Mouse (Mus musculus): ENCODE data around the gene Tox2. TPM values are rescaled to one million over a fixed set of nuclear protein-coding genes. Genes with fewer than 3 reads are reported as not detected.

The Tox2 gene
- polyA plus RNA-seq, 1 experiment from 2014 or later, result 2.0 TPM

GRCm38 (mm10) chr2:163213085-163213484 is 10.2 kb downstream of the Tox2 start:
- 54% methylated on average over 3 of the region's 3 CpGs for WGBS
- ATAC-seq (replicated peaks; ENCODE audit: low FRiP score), result no peak
- no peak for DNase-seq (ENCODE audit: low spot score)
- H3K9me3 ChIP-seq (ENCODE audit: control insufficient read depth, low read length), result no peaks in the 10 kb centered on the region
- H3K36me3 ChIP-seq (ENCODE audit: control insufficient read depth, insufficient read depth, low read length), result no peaks in the 10 kb centered on the region
- no peaks in the 10 kb centered on the region; the same call in 1 of the 2 replicates for H3K27me3 ChIP-seq (replicated peaks; ENCODE audit: control insufficient read depth, insufficient read depth, low read length)
- no peak overlapping the region for H3K9ac ChIP-seq (ENCODE audit: low read depth, low read length)
- no peak overlapping the region for H3K4me2 ChIP-seq
- H3K4me3 ChIP-seq (ENCODE audit: low read depth, low read length), result no peak overlapping the region
- no peaks in the 10 kb centered on the region for H3K4me1 ChIP-seq (replicated peaks; ENCODE audit: control insufficient read depth, insufficient read depth, low read length)
- H3K27ac ChIP-seq (ENCODE audit: low read depth, low read length), result no peak overlapping the region

DNA sequence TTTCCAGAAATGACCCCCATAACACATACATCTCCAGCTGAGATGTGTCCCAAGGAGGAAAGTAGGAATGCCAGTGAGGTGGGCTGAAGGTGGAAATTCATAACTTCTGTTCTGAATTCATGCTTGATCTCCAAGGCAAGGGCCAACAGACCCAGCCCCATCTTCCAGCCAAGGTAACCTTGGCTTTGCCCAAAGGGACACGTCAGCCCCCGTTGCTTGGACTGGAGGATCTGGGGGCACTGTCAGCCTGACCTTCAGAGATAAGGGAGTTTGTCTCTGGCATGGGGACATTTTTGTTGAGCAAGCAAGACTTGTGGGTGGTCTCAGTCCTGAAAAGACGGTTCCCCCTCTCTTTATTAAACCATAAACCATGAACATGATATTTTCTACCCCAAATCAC is 15.2 kb downstream of the Tox2 start:
- DNase-seq (ENCODE audit: low spot score), result no peak
- no peak for ATAC-seq (replicated peaks; ENCODE audit: low FRiP score)
- no peak overlapping the region for H3K9ac ChIP-seq (ENCODE audit: low read depth, low read length)
- WGBS, result 42% methylated on average over 3 of the region's 3 CpGs
- H3K9me3 ChIP-seq (ENCODE audit: control insufficient read depth, low read length), result no peaks in the 10 kb centered on the region
- no peaks in the 10 kb centered on the region for H3K36me3 ChIP-seq (ENCODE audit: control insufficient read depth, insufficient read depth, low read length)
- peaks cover 2% of the 10 kb centered on the region; the same call in 1 of the 2 replicates for H3K27me3 ChIP-seq (replicated peaks; ENCODE audit: control insufficient read depth, insufficient read depth, low read length)
- no peak overlapping the region for H3K4me3 ChIP-seq (ENCODE audit: low read depth, low read length)
- H3K4me2 ChIP-seq, result no peak overlapping the region
- no peaks in the 10 kb centered on the region for H3K4me1 ChIP-seq (replicated peaks; ENCODE audit: control insufficient read depth, insufficient read depth, low read length)
- no peak overlapping the region for H3K27ac ChIP-seq (ENCODE audit: low read depth, low read length)

DNA sequence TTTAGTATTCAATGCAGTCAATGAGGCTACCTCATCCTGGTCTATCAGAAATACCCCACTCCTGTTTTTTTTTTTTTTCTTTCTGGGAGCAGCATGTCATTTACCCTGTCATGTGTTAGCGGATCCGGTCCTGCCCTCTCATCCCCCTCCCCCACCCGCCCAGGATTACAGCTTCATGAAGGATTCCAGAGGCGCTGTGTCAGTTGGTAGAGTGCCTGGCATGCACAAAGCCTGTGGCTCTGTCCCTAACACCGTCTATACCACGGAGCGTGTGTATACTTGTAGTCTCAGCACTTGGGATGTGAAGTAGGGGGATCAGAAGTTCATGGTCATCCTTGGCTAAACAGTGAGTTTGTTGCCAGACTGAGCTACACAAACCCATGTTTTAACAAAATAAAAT is 15.6 kb downstream of the Tox2 start:
- H3K36me3 ChIP-seq (ENCODE audit: control insufficient read depth, insufficient read depth, low read length), result no peaks in the 10 kb centered on the region
- H3K4me2 ChIP-seq, result no peak overlapping the region
- no peak for ATAC-seq (replicated peaks; ENCODE audit: low FRiP score)
- no peak for DNase-seq (ENCODE audit: low spot score)
- peaks cover 2% of the 10 kb centered on the region; the same call in 1 of the 2 replicates for H3K27me3 ChIP-seq (replicated peaks; ENCODE audit: control insufficient read depth, insufficient read depth, low read length)
- WGBS, result 67% methylated on average over 7 of the region's 7 CpGs
- H3K4me1 ChIP-seq (replicated peaks; ENCODE audit: control insufficient read depth, insufficient read depth, low read length), result no peaks in the 10 kb centered on the region
- H3K9me3 ChIP-seq (ENCODE audit: control insufficient read depth, low read length), result no peaks in the 10 kb centered on the region
- H3K9ac ChIP-seq (ENCODE audit: low read depth, low read length), result no peak overlapping the region
- H3K4me3 ChIP-seq (ENCODE audit: low read depth, low read length), result no peak overlapping the region
- H3K27ac ChIP-seq (ENCODE audit: low read depth, low read length), result no peak overlapping the region

GRCm38 (mm10) chr2:163219447-163219846 is 16.5 kb downstream of the Tox2 start:
- WGBS, result 76% methylated on average over 5 of the region's 5 CpGs
- H3K9ac ChIP-seq (ENCODE audit: low read depth, low read length), result no peak overlapping the region
- no peak overlapping the region for H3K4me3 ChIP-seq (ENCODE audit: low read depth, low read length)
- no peaks in the 10 kb centered on the region for H3K9me3 ChIP-seq (ENCODE audit: control insufficient read depth, low read length)
- H3K27me3 ChIP-seq (replicated peaks; ENCODE audit: control insufficient read depth, insufficient read depth, low read length), result peaks cover 2% of the 10 kb centered on the region; the same call in 1 of the 2 replicates
- no peaks in the 10 kb centered on the region for H3K36me3 ChIP-seq (ENCODE audit: control insufficient read depth, insufficient read depth, low read length)
- ATAC-seq (replicated peaks; ENCODE audit: low FRiP score) (no peak), DNase-seq (ENCODE audit: low spot score) (no peak)
- H3K27ac ChIP-seq (ENCODE audit: low read depth, low read length), result no peak overlapping the region
- H3K4me1 ChIP-seq (replicated peaks; ENCODE audit: control insufficient read depth, insufficient read depth, low read length), result no peaks in the 10 kb centered on the region
- H3K4me2 ChIP-seq, result no peak overlapping the region

GRCm38 (mm10) chr2:163220706-163221105 is 17.8 kb downstream of the Tox2 start:
- 87% methylated on average over 11 of the region's 11 CpGs for WGBS
- no peak overlapping the region for H3K9ac ChIP-seq (ENCODE audit: low read depth, low read length)
- DNase-seq (ENCODE audit: low spot score), result no peak
- no peak overlapping the region for H3K4me3 ChIP-seq (ENCODE audit: low read depth, low read length)
- no peaks in the 10 kb centered on the region for H3K36me3 ChIP-seq (ENCODE audit: control insufficient read depth, insufficient read depth, low read length)
- no peak for ATAC-seq (replicated peaks; ENCODE audit: low FRiP score)
- H3K27me3 ChIP-seq (replicated peaks; ENCODE audit: control insufficient read depth, insufficient read depth, low read length), result 0 out of 2 replicates have a peak, but pooled peaks cover 2% of the 10 kb centered on the region
- H3K4me2 ChIP-seq, result no peak overlapping the region
- no peaks in the 10 kb centered on the region for H3K9me3 ChIP-seq (ENCODE audit: control insufficient read depth, low read length)
- H3K27ac ChIP-seq (ENCODE audit: low read depth, low read length), result no peak overlapping the region
- H3K4me1 ChIP-seq (replicated peaks; ENCODE audit: control insufficient read depth, insufficient read depth, low read length), result no peaks in the 10 kb centered on the region

DNA sequence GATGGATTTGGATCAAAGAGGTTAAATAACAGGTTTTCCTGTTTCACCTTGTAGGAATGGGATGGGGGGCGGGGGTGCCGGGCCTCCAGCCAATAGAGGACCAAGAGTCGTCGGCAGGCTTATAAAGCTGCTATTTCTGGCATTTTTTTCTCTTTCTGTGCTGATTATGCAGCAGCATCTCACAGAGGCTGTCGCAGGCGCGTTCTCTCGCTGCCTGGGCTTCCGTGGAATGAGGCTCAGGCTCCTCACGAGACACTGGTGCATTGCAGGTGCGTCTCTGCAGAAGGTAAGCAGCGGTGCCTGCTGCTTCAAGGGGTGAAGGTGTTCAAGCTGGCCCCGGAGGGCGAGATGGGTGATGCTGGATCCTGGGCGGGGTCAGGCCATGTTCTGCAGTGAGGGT is 22.4 kb downstream of the Tox2 start:
- Histone ChIP-seq H3K4me2 (no peak overlapping the region), H3K36me3 (ENCODE audit: control insufficient read depth, insufficient read depth, low read length) (no peaks in the 10 kb centered on the region), H3K4me1 (replicated peaks; ENCODE audit: control insufficient read depth, insufficient read depth, low read length) (0 out of 2 replicates have a peak, but pooled peaks cover 3% of the 10 kb centered on the region), H3K27me3 (replicated peaks; ENCODE audit: control insufficient read depth, insufficient read depth, low read length) (0 out of 2 replicates have a peak, but pooled peaks cover 5% of the 10 kb centered on the region), H3K27ac (ENCODE audit: low read depth, low read length) (no peak overlapping the region), H3K9me3 (ENCODE audit: control insufficient read depth, low read length) (no peaks in the 10 kb centered on the region), H3K4me3 (ENCODE audit: low read depth, low read length) (no peak overlapping the region), H3K9ac (ENCODE audit: low read depth, low read length) (no peak overlapping the region)
- ATAC-seq (replicated peaks; ENCODE audit: low FRiP score) (no peak), DNase-seq (ENCODE audit: low spot score) (no peak)
- WGBS, result 80% methylated on average over 15 of the region's 15 CpGs

DNA sequence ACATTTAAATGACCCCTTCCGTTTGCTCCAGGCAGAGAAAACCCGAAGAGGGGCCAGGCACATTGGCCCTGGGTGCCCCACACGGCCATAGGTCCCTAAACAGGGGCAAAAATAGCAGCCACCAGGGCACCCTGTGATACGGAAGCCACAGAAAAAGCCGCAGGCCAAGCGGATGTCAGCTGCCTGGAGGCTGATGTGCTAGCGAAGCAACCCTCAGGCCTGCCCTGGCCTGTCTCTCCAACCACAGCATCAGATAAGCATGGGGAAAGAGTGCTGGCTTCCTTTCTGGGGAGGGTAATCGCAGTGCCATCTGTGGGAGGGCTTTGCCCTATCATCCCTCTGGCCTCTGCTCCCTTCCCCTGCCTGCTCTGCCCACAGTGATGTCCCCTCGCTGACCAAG is 26.1 kb downstream of the Tox2 start:
- H3K36me3 ChIP-seq (ENCODE audit: control insufficient read depth, insufficient read depth, low read length), result no peaks in the 10 kb centered on the region
- no peak overlapping the region for H3K9ac ChIP-seq (ENCODE audit: low read depth, low read length)
- DNase-seq (ENCODE audit: low spot score) (peak; percentile 52), ATAC-seq (replicated peaks; ENCODE audit: low FRiP score) (peak; percentile 78)
- WGBS, result 32% methylated on average over 9 of the region's 9 CpGs
- H3K4me2 ChIP-seq, result no peak overlapping the region
- H3K9me3 ChIP-seq (ENCODE audit: control insufficient read depth, low read length), result no peaks in the 10 kb centered on the region
- no peak overlapping the region for H3K4me3 ChIP-seq (ENCODE audit: low read depth, low read length)
- peaks cover 6% of the 10 kb centered on the region; the same call in 1 of the 2 replicates for H3K4me1 ChIP-seq (replicated peaks; ENCODE audit: control insufficient read depth, insufficient read depth, low read length)
- no peak overlapping the region for H3K27ac ChIP-seq (ENCODE audit: low read depth, low read length)
- peaks cover 8% of the 10 kb centered on the region for H3K27me3 ChIP-seq (replicated peaks; ENCODE audit: control insufficient read depth, insufficient read depth, low read length)

DNA sequence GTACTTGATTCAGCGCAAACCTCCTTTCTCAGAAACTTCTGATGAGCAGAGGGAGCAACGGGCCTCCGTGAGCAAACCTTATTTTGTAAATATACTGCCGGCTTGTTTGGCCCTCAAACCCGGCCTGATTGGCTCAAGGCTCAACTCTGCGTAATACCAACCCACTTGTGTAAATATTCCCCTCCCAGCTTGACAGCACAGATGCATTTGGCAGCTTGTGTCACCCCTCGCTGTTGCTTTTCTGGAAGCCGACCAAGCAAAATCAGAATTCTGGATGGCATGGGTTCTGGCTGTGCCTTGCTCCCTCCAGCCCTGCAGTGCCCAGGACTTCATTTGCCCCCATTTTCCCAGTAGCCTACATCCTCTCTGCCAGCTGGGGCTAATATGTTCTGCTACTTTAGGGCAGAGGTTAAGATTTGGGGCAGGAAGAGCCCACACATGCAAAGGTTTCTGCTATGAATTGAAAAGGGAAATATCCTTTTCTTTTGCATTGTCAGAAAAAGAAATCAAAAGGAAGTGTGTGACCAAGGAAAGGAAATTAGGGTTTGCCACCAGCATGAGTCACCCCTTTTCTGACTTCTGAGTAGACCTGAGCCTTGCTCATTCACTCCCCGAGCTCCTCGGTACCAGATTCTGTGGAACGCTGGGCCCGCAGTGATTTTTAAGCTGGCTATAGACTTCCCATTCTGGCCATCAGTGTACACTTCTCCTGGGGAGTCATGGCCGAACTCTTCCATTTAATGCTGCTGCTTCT is 29.0 kb downstream of the Tox2 start:
- Histone ChIP-seq H3K27me3 (replicated peaks; ENCODE audit: control insufficient read depth, insufficient read depth, low read length) (peaks cover 18% of the 10 kb centered on the region), H3K4me1 (replicated peaks; ENCODE audit: control insufficient read depth, insufficient read depth, low read length) (peaks cover 6% of the 10 kb centered on the region; the same call in 1 of the 2 replicates), H3K27ac (ENCODE audit: low read depth, low read length) (no peak overlapping the region), H3K4me3 (ENCODE audit: low read depth, low read length) (no peak overlapping the region), H3K9ac (ENCODE audit: low read depth, low read length) (no peak overlapping the region), H3K36me3 (ENCODE audit: control insufficient read depth, insufficient read depth, low read length) (no peaks in the 10 kb centered on the region), H3K4me2 (no peak overlapping the region), H3K9me3 (ENCODE audit: control insufficient read depth, low read length) (no peaks in the 10 kb centered on the region)
- DNase-seq (ENCODE audit: low spot score) (no peak), ATAC-seq (replicated peaks; ENCODE audit: low FRiP score) (no peak)
- WGBS, result 63% methylated on average over 13 of the region's 13 CpGs

GRCm38 (mm10) chr2:163233666-163234065 is 30.7 kb downstream of the Tox2 start:
- no peak overlapping the region for H3K9ac ChIP-seq (ENCODE audit: low read depth, low read length)
- no peaks in the 10 kb centered on the region for H3K9me3 ChIP-seq (ENCODE audit: control insufficient read depth, low read length)
- H3K4me2 ChIP-seq, result no peak overlapping the region
- no peak overlapping the region for H3K4me3 ChIP-seq (ENCODE audit: low read depth, low read length)
- peaks cover 2% of the 10 kb centered on the region; the same call in 1 of the 2 replicates for H3K4me1 ChIP-seq (replicated peaks; ENCODE audit: control insufficient read depth, insufficient read depth, low read length)
- H3K27me3 ChIP-seq (replicated peaks; ENCODE audit: control insufficient read depth, insufficient read depth, low read length), result peaks cover 21% of the 10 kb centered on the region
- ATAC-seq (replicated peaks; ENCODE audit: low FRiP score) (no peak), DNase-seq (ENCODE audit: low spot score) (no peak)
- H3K27ac ChIP-seq (ENCODE audit: low read depth, low read length), result no peak overlapping the region
- no peaks in the 10 kb centered on the region for H3K36me3 ChIP-seq (ENCODE audit: control insufficient read depth, insufficient read depth, low read length)
- 55% methylated on average over 9 of the region's 9 CpGs for WGBS
